Mouse (Mus musculus) E14TG2a.4 (cell line): ENCODE results near the gene Shc3.

Experiments
- CTCF ChIP-seq: conservative IDR thresholded peaks from 2 replicates; pipeline ENCODE4 v1.5.1; 2014; ENCODE audit warnings: low read length
- NANOG ChIP-seq: IDR thresholded peaks from 2 replicates; pipeline ENCODE4 v1.6.1; 2014; ENCODE audit warnings: borderline replicate concordance, low read length, mixed read lengths
- POU5F1 ChIP-seq: IDR thresholded peaks from 2 replicates; pipeline ENCODE4 v1.6.1; 2014; ENCODE audit warnings: low read length, borderline replicate concordance

- TF ChIP-seq CTCF (no peak), NANOG (no peak), POU5F1 (no peak)
These were observed 75.5 kb downstream of the Shc3 start for GRCm38 (mm10) chr13:51493676-51494075.
